Mouse (Mus musculus) hindbrain, embryonic 12.5 days (tissue): ENCODE measurements around the gene Calm3. TPM values are rescaled to one million over a fixed set of nuclear protein-coding genes. Genes with fewer than 3 reads are reported as not detected.

Experiments used
- ATAC-seq: fragments of 200-750 bp; cut with Nextera tagmentation; 2 replicates; pipeline ENCODE4 v1.8.0; 2017; ENCODE audit warnings: moderate TSS enrichment; ENCODE audit not compliant: low FRiP score
- H3K27ac ChIP-seq: fragments of 300-500 bp; sonication (generic); 2 replicates; pipeline ENCODE4 v1.5.1; 2016; ENCODE audit warnings: mild to moderate bottlenecking
- H3K27me3 ChIP-seq: fragments of 300-500 bp; sonication (generic); 2 replicates; pipeline ENCODE4 v1.6.1; 2016; ENCODE audit warnings: mild to moderate bottlenecking
- H3K36me3 ChIP-seq: fragments of 300-500 bp; sonication (generic); 2 replicates; pipeline ENCODE4 v1.6.1; 2016; ENCODE audit warnings: mild to moderate bottlenecking
- H3K4me1 ChIP-seq: fragments of 300-500 bp; sonication (generic); 2 replicates; pipeline ENCODE4 v1.6.1; 2016
- H3K4me2 ChIP-seq: fragments of 300-500 bp; sonication (generic); replicated peaks from 2 replicates; pipeline ENCODE4 v1.6.1; 2016; ENCODE audit warnings: mild to moderate bottlenecking
- H3K4me3 ChIP-seq: fragments of 300-500 bp; sonication (generic); 2 replicates; pipeline ENCODE4 v1.5.1; 2016; ENCODE audit warnings: mild to moderate bottlenecking
- H3K9ac ChIP-seq: fragments of 300-500 bp; sonication (generic); 2 replicates; pipeline ENCODE4 v1.6.1; 2016; ENCODE audit warnings: mild to moderate bottlenecking, moderate library complexity
- H3K9me3 ChIP-seq: fragments of 300-500 bp; sonication (generic); replicated peaks from 2 replicates; pipeline ENCODE4 v1.6.1; 2016; ENCODE audit warnings: mild to moderate bottlenecking
- WGBS: fragments of 180-500 bp; shearing (Covaris S2); methylation state at CpG from one replicate; pipeline ENCODE4 v1.1.7; 2016; 5-methylcytosine and 5-hydroxymethylcytosine counted together
- polyA plus RNA-seq: library from polyadenylated mRNA; unstranded; fragments of >200 nt; fragmentation: Nextera tagmentation; extraction: Ambion mirVana; gene quantifications from 2 replicates; pipeline ENCODE4 v1.2.1, GENCODE M21; 2016

The Calm3 gene
- polyA plus RNA-seq, 1 experiment from 2014 or later = 210 TPM

DNA sequence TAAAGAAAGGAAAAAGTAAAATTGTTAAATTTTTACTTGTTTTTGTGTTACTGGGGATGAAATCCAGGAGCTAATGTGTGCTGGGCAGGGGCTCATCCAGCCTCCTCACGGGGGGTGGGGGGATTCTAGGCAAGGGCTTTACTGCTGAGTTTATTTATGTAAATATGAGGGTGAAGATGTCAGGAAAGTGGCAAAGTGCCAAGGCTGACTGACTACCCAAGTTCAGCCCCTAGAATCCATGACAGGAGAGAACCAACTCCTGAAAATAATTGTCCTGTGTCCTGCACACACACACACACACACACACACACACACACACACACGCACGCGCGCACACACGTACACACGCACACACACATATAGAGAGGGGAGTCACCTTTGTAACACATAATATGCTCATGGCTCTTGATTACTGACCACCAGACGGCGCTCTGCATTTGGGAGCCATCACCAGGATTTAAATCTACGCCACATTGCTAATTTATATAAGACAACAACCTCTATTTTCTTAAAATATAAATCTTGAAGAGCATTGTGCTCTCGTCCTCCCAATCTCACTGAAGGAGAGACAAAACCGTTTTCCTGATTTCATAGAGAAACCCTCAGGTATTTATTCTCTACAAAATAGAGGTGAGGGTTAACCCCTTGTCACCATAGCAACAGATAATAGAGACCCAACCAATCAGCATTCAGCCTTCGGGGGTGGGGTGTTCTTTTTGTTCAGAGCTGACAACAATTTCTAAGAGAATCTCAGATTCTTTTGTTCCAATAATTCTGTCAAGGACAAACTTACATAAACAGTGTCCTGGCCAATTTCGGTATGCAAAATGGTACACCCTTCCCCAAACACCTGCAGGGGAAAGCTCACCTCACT lies 9.0 kb upstream of the Calm3 start:
- ATAC-seq = peak; percentile 72
- H3K4me1 ChIP-seq = peaks cover 19% of the 10 kb centered on the region
- no peaks in the 10 kb centered on the region for H3K9me3 ChIP-seq
- H3K36me3 ChIP-seq = no peaks in the 10 kb centered on the region
- H3K4me3 ChIP-seq = no peak overlapping the region
- H3K27me3 ChIP-seq = no peaks in the 10 kb centered on the region
- H3K4me2 ChIP-seq = 0 out of 2 replicates have a peak overlapping the region, but pooled peaks have one; percentile 3
- 40% methylated on average over 14 of the region's 14 CpGs for WGBS
- H3K9ac ChIP-seq = no peak overlapping the region
- peak overlapping the region; percentile 41 for H3K27ac ChIP-seq

DNA sequence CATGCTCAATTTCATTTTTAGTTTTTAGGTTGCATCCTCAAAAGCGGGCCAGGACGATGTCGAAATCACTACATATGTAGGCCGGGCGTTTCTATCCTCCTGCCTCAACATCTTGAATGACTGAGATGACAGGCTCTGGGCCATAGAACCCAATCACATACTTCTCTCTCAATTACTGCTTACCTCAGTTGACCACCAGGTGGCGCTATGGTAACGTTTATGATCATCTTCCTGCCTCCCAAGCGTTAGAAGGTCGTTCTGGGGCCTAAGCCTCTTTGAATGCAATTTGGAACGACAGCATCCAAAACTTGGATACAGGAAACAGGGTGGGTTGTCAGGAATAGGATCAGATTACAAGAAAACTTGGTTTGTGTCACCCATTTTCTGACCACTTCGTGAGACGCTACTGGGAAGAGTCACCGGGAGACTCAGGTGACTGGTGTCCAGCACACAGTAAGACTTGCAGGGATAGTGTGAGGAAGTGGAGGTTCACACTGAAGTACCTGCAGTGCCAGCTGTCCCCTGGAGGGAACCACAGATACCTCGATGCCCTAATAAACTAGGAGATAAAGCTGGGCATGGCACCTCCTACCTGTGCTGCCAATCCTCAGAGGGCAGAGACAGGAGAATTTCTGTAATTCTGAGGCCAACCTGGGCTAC lies 8.2 kb upstream of the Calm3 start:
- Histone ChIP-seq H3K36me3 (no peaks in the 10 kb centered on the region), H3K4me2 (no peak overlapping the region), H3K9me3 (no peaks in the 10 kb centered on the region), H3K4me3 (no peak overlapping the region), H3K27me3 (no peaks in the 10 kb centered on the region), H3K4me1 (peaks cover 19% of the 10 kb centered on the region), H3K27ac (no peak overlapping the region), H3K9ac (no peak overlapping the region)
- ATAC-seq = peak; percentile 57
- 17% methylated on average over 14 of the region's 14 CpGs for WGBS

DNA sequence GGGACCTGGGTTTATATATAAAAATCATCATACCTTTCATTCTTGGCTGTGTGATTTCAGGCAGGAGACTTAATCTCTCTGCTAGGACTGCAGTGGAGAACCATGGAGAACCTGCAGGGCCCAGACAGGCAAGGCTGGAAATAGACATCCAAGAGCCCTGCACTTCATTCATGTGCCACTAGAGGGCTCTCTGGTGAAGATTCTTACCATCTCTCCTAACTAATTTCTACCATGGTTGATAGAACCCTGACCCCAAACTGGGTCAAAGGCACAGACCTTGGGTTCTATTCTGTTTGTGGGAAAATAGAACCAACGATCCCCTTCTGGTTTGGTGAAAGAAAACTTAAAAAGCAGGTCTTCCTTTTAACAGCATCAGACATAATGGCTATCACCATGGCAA lies 6.9 kb upstream of the Calm3 start:
- no peak overlapping the region for H3K27ac ChIP-seq
- H3K36me3 ChIP-seq = no peaks in the 10 kb centered on the region
- no peak overlapping the region for H3K9ac ChIP-seq
- ATAC-seq = no peak
- H3K9me3 ChIP-seq = no peaks in the 10 kb centered on the region
- no peak overlapping the region for H3K4me2 ChIP-seq
- peaks cover 19% of the 10 kb centered on the region for H3K4me1 ChIP-seq
- H3K4me3 ChIP-seq = no peak overlapping the region
- WGBS = 8% methylated on average over 1 of the region's 1 CpGs
- no peaks in the 10 kb centered on the region for H3K27me3 ChIP-seq

DNA sequence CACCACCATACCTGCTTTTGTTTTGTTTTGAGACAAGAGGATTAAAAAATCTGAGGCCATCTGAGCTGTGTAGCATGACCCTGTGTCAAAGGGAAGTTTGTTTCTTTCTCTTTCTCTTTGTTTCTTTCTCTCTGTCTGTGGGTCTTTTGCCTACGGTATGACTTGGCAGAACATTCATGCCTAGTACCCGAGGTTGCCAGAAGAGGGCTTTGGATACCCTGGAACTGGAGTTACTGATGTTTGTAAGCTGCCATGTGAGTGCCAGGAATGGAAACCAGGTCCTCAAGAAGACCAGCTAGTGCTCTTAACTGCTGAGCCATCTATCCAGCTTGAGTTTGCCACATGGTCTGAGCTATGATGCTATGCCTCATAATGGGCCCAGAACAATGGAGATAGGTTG lies 4.4 kb upstream of the Calm3 start:
- H3K27me3 ChIP-seq = no peaks in the 10 kb centered on the region
- H3K9me3 ChIP-seq = no peaks in the 10 kb centered on the region
- no peak for ATAC-seq
- H3K4me2 ChIP-seq = no peak overlapping the region
- H3K9ac ChIP-seq = no peak overlapping the region
- 54% methylated on average over 2 of the region's 2 CpGs for WGBS
- H3K4me3 ChIP-seq = no peak overlapping the region
- no peak overlapping the region for H3K27ac ChIP-seq
- peaks cover 13% of the 10 kb centered on the region for H3K4me1 ChIP-seq
- no peaks in the 10 kb centered on the region for H3K36me3 ChIP-seq

- Histone ChIP-seq H3K27ac (peak overlapping the region; percentile 99), H3K4me1 (peaks cover 45% of the 10 kb centered on the region), H3K36me3 (peaks cover 14% of the 10 kb centered on the region), H3K27me3 (no peaks in the 10 kb centered on the region), H3K9ac (peak overlapping the region; percentile 98), H3K9me3 (no peaks in the 10 kb centered on the region), H3K4me3 (peak overlapping the region; percentile 92), H3K4me2 (peak overlapping the region; percentile 91)
- WGBS = under 1% methylated on average over 54 of the region's 57 CpGs
- peak; percentile 6; the same call in 1 of the 2 replicates for ATAC-seq
Measured at GRCm38 (mm10) chr7:16923283-16924036, 454 bp downstream of the Calm3 start.

DNA sequence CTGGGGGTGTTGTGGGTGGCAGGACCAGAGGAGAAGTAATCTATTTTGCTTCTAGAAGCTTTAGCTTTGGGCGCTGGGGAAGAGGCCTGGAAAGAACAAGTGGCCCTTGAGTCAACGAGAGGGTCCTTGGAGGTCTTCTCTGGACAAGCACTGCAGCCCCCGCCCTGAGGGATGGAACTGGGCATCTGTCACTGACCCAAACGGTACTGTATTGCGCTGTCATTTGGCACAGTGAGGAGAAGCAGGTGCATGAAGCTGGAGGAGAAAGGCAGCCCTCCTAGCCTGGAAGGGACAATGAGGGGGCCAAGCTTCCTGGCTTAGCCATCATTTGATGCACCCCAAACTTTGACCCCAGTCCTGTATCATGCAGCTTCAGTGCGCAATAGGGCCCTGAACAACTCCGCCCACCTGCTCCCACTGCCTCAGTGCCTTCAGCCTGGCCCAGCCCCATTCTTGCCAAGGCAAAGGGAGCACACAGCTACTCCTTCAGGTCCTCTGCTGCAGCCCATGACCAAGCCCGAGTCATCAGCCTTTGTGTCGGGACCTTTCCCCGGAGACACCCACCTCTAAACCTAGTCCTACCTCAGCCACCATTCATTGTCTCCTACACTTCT lies 1.4 kb downstream of the Calm3 start:
- Histone ChIP-seq H3K9me3 (no peaks in the 10 kb centered on the region), H3K36me3 (peaks cover 24% of the 10 kb centered on the region), H3K27ac (peak overlapping the region; percentile 99), H3K9ac (peak overlapping the region; percentile 98), H3K4me1 (peaks cover 54% of the 10 kb centered on the region), H3K4me3 (peak overlapping the region; percentile 92), H3K4me2 (peak overlapping the region; percentile 91), H3K27me3 (no peaks in the 10 kb centered on the region)
- ATAC-seq = no peak
- WGBS = 43% methylated on average over 10 of the region's 10 CpGs

- Histone ChIP-seq H3K27ac (peak overlapping the region; percentile 99), H3K27me3 (no peaks in the 10 kb centered on the region), H3K9ac (peak overlapping the region; percentile 98), H3K4me2 (peak overlapping the region; percentile 91), H3K4me1 (peaks cover 59% of the 10 kb centered on the region), H3K36me3 (peaks cover 30% of the 10 kb centered on the region), H3K4me3 (peak overlapping the region; percentile 92), H3K9me3 (no peaks in the 10 kb centered on the region)
- ATAC-seq = no peak
- WGBS = 53% methylated on average over 6 of the region's 6 CpGs
Measured at GRCm38 (mm10) chr7:16921881-16922335, 2.0 kb downstream of the Calm3 start.

DNA sequence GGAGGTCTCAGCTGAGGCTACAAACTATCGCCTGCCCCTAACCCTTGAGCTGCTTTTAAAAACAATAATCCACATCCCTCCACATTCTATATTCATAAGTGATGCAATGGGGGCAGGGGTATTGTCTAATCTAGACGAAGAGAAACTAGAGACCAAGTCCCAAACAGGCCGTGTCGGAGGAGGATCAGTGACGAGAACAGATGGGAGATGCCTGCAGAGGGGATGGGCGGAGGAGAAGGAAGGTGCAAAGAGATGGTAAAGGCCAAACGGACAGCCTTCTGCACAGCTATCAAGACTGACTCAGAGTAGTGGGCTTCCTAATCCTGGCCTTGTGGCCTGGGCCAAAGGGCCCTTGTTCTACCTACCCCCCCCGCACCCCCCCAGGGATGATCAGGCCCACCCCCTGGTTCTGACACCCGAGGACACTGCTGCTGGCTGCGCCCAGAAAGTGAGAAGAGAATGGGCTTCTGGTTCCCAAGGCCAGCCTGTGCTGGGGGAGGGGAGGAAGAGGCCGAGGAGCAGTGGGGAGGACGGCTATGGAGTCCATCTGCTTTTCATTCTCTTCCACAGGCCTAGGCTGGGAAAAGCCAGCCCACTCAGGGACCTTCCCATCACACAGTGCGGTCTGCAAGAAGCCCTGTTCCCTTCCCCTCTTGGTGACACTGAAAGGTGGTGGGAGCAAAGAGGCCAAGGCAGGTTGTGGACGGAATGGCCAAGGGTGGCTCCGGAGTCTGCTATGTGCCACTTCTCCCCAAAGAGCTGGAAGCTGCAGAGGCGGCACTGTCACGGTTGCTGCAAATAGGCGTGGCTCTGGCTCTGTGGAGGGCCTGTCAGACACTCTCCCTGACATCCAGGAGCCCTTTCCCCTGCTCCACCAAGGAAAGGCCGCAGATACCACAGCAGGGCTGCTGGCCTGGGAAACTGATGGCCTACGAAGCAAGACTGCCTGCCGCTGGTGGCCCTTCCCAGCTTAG lies 2.8 kb downstream of the Calm3 start:
- WGBS = 34% methylated on average over 21 of the region's 21 CpGs
- Histone ChIP-seq H3K27me3 (no peaks in the 10 kb centered on the region), H3K9ac (peak overlapping the region; percentile 98), H3K4me3 (peak overlapping the region; percentile 92), H3K4me1 (peaks cover 63% of the 10 kb centered on the region), H3K36me3 (peaks cover 38% of the 10 kb centered on the region), H3K27ac (peak overlapping the region; percentile 99), H3K4me2 (peak overlapping the region; percentile 91), H3K9me3 (no peaks in the 10 kb centered on the region)
- no peak for ATAC-seq

GRCm38 (mm10) chr7:16920150-16920579 lies 3.7 kb downstream of the Calm3 start:
- H3K27ac ChIP-seq = peak overlapping the region; percentile 60
- no peak overlapping the region for H3K4me3 ChIP-seq
- peaks cover 46% of the 10 kb centered on the region for H3K36me3 ChIP-seq
- peaks cover 63% of the 10 kb centered on the region for H3K4me1 ChIP-seq
- peak overlapping the region; percentile 91 for H3K4me2 ChIP-seq
- H3K27me3 ChIP-seq = no peaks in the 10 kb centered on the region
- ATAC-seq = no peak
- H3K9ac ChIP-seq = peak overlapping the region; percentile 50
- H3K9me3 ChIP-seq = no peaks in the 10 kb centered on the region
- 82% methylated on average over 7 of the region's 7 CpGs for WGBS

GRCm38 (mm10) chr7:16919395-16920149 lies 4.3 kb downstream of the Calm3 start:
- no peaks in the 10 kb centered on the region for H3K9me3 ChIP-seq
- peak overlapping the region; percentile 50 for H3K9ac ChIP-seq
- 85% methylated on average over 13 of the region's 13 CpGs for WGBS
- H3K36me3 ChIP-seq = peaks cover 52% of the 10 kb centered on the region
- no peak for ATAC-seq
- H3K27me3 ChIP-seq = no peaks in the 10 kb centered on the region
- 0 out of 2 replicates have a peak overlapping the region, but pooled peaks have one; percentile 1 for H3K4me3 ChIP-seq
- peaks cover 63% of the 10 kb centered on the region for H3K4me1 ChIP-seq
- peak overlapping the region; percentile 60 for H3K27ac ChIP-seq
- H3K4me2 ChIP-seq = peak overlapping the region; percentile 91
